Mouse (Mus musculus) embryonic facial prominence, embryonic 12.5 days (tissue): ENCODE results near the gene Apol9a. TPM values are rescaled to one million over a fixed set of nuclear protein-coding genes. Genes with fewer than 3 reads are reported as not detected.

ENCODE experiments used
- ATAC-seq: fragments of 200-750 bp; cut with Nextera tagmentation; 2 replicates; pipeline ENCODE4 v1.8.0; 2017; ENCODE audit not compliant: insufficient number of reproducible peaks, insufficient read depth, low FRiP score, low TSS enrichment
- H3K27ac ChIP-seq: fragments of 300-500 bp; sonication (generic); 2 replicates; pipeline ENCODE4 v1.5.1; 2016; ENCODE audit warnings: mild to moderate bottlenecking
- H3K27me3 ChIP-seq: fragments of 300-500 bp; sonication (generic); 2 replicates; pipeline ENCODE4 v1.6.1; 2016; ENCODE audit warnings: mild to moderate bottlenecking, moderate library complexity
- H3K36me3 ChIP-seq: fragments of 300-500 bp; sonication (generic); 2 replicates; pipeline ENCODE4 v1.6.1; 2016; ENCODE audit warnings: mild to moderate bottlenecking
- H3K4me1 ChIP-seq: fragments of 300-500 bp; sonication (generic); 2 replicates; pipeline ENCODE4 v1.6.1; 2016
- H3K4me2 ChIP-seq: fragments of 300-500 bp; sonication (generic); replicated peaks from 2 replicates; pipeline ENCODE4 v1.6.1; 2016; ENCODE audit warnings: mild to moderate bottlenecking, moderate library complexity
- H3K4me3 ChIP-seq: fragments of 300-500 bp; sonication (generic); 2 replicates; pipeline ENCODE4 v1.5.1; 2016; ENCODE audit warnings: mild to moderate bottlenecking
- H3K9ac ChIP-seq: fragments of 300-500 bp; sonication (generic); 2 replicates; pipeline ENCODE4 v1.6.1; 2016; ENCODE audit warnings: mild to moderate bottlenecking, moderate library complexity
- H3K9me3 ChIP-seq: fragments of 300-500 bp; sonication (generic); 2 replicates; pipeline ENCODE4 v1.6.1; 2016; ENCODE audit warnings: mild to moderate bottlenecking, moderate library complexity
- WGBS: fragments of 180-500 bp; shearing (Covaris S2); methylation state at CpG from one replicate; pipeline ENCODE4 v1.1.7; 2016; 5-methylcytosine and 5-hydroxymethylcytosine counted together
- polyA plus RNA-seq: library from polyadenylated mRNA; unstranded; fragments of >200 nt; fragmentation: Nextera tagmentation; extraction: Ambion mirVana; gene quantifications from 2 replicates; pipeline ENCODE4 v1.2.1, GENCODE M21; 2016

Gene Apol9a
- polyA plus RNA-seq, 1 experiment from 2014 or later: not detected

- H3K27me3 ChIP-seq: no peaks in the 10 kb centered on the region
- WGBS: 18% methylated on average over 6 of the region's 6 CpGs
- H3K9me3 ChIP-seq: no peaks in the 10 kb centered on the region
- H3K4me2 ChIP-seq: peak overlapping the region; percentile 46
- ATAC-seq: no peak
- peaks cover 76% of the 10 kb centered on the region for H3K4me1 ChIP-seq
- no peaks in the 10 kb centered on the region for H3K36me3 ChIP-seq
- peak overlapping the region; percentile 23 for H3K4me3 ChIP-seq
- peak overlapping the region; percentile 95 for H3K27ac ChIP-seq
- peak overlapping the region; percentile 52 for H3K9ac ChIP-seq
These were observed 51.9 kb downstream of the Apol9a start for GRCm38 (mm10) chr15:77359084-77359483.

GRCm38 (mm10) chr15:77358320-77359040 is 52.5 kb downstream of the Apol9a start:
- Histone ChIP-seq H3K36me3 (no peaks in the 10 kb centered on the region), H3K4me1 (peaks cover 76% of the 10 kb centered on the region), H3K27ac (peak overlapping the region; percentile 95), H3K9ac (peak overlapping the region; percentile 52), H3K9me3 (no peaks in the 10 kb centered on the region), H3K4me3 (peak overlapping the region; percentile 23), H3K4me2 (peak overlapping the region; percentile 46), H3K27me3 (no peaks in the 10 kb centered on the region)
- 4% methylated on average over 28 of the region's 29 CpGs for WGBS
- peak; percentile 92 for ATAC-seq

GRCm38 (mm10) chr15:77356248-77356810 is 54.6 kb downstream of the Apol9a start:
- peaks cover 55% of the 10 kb centered on the region for H3K4me1 ChIP-seq
- no peaks in the 10 kb centered on the region for H3K27me3 ChIP-seq
- no peak for ATAC-seq
- H3K27ac ChIP-seq: peak overlapping the region; percentile 61
- peak overlapping the region; percentile 33 for H3K4me2 ChIP-seq
- H3K4me3 ChIP-seq: no peak overlapping the region
- H3K36me3 ChIP-seq: no peaks in the 10 kb centered on the region
- H3K9me3 ChIP-seq: no peaks in the 10 kb centered on the region
- 4% methylated on average over 11 of the region's 11 CpGs for WGBS
- no peak overlapping the region for H3K9ac ChIP-seq

GRCm38 (mm10) chr15:77354848-77355551 is 55.9 kb downstream of the Apol9a start:
- Histone ChIP-seq H3K27me3 (no peaks in the 10 kb centered on the region), H3K4me3 (no peak overlapping the region), H3K9me3 (no peaks in the 10 kb centered on the region), H3K4me1 (peaks cover 55% of the 10 kb centered on the region), H3K9ac (no peak overlapping the region), H3K4me2 (no peak overlapping the region), H3K27ac (0 out of 2 replicates have a peak overlapping the region, but pooled peaks have one; percentile 19), H3K36me3 (no peaks in the 10 kb centered on the region)
- 76% methylated on average over 6 of the region's 6 CpGs for WGBS
- ATAC-seq: no peak

- H3K9ac ChIP-seq: no peak overlapping the region
- H3K36me3 ChIP-seq: no peaks in the 10 kb centered on the region
- ATAC-seq: no peak
- peaks cover 50% of the 10 kb centered on the region for H3K4me1 ChIP-seq
- no peaks in the 10 kb centered on the region for H3K9me3 ChIP-seq
- H3K4me2 ChIP-seq: no peak overlapping the region
- H3K27me3 ChIP-seq: no peaks in the 10 kb centered on the region
- H3K4me3 ChIP-seq: no peak overlapping the region
- WGBS: 61% methylated on average over 4 of the region's 4 CpGs
- H3K27ac ChIP-seq: no peak overlapping the region
These were observed 56.5 kb downstream of the Apol9a start for GRCm38 (mm10) chr15:77354496-77354847.

Other genes starting within 250 kb of the Apol9a start
- gene Rbfox2, start 104.1 kb downstream of the Apol9a start, polyA plus RNA-seq: 96.4 and 96.9 TPM in 2 replicates
- gene Apol7a, start 12.0 kb downstream of the Apol9a start, polyA plus RNA-seq: not detected in 2 replicates
- not detected in 2 replicates for gene Apol7b, start 36.4 kb upstream of the Apol9a start, polyA plus RNA-seq
- gene Apol10a, start 65.9 kb upstream of the Apol9a start, polyA plus RNA-seq: not detected in 2 replicates
- not detected in 2 replicates for gene Apol11a, start 97.1 kb upstream of the Apol9a start, polyA plus RNA-seq
- gene Apol7c, start 122.2 kb upstream of the Apol9a start, polyA plus RNA-seq: not detected in 2 replicates
- gene 1700025B11Rik, start 150.8 kb upstream of the Apol9a start, polyA plus RNA-seq: not detected in 2 replicates
- 0.12 TPM in 1 of 2 replicates, not detected in the other for gene Apol10b, start 185.0 kb upstream of the Apol9a start, polyA plus RNA-seq
- not detected in 2 replicates for gene Gm36245, start 188.1 kb upstream of the Apol9a start, polyA plus RNA-seq
- gene Apol11b, start 232.2 kb upstream of the Apol9a start, polyA plus RNA-seq: not detected in 2 replicates